Mouse (Mus musculus) neural tube, embryonic 11.5 days (tissue): ENCODE measurements around the gene Ddx42. TPM values are rescaled to one million over a fixed set of nuclear protein-coding genes. Genes with fewer than 3 reads are reported as not detected.
"Not testable (repeated sequence)": the region's sequence is repeated elsewhere in the genome, so short reads cannot be mapped to it uniquely, and the experiment has no call there.

Experiments used
- ATAC-seq: fragments of 200-750 bp; cut with Nextera tagmentation; 2 replicates; pipeline ENCODE4 v1.8.0; 2017; ENCODE audit warnings: moderate number of reproducible peaks, mild to moderate bottlenecking, moderate TSS enrichment, moderate library complexity; ENCODE audit not compliant: insufficient read depth, low FRiP score, low TSS enrichment
- DNase-seq: peaks from one replicate; pipeline ENCODE4 v3.0.0-alpha.2; 2015; ENCODE audit warnings: low spot score
- H3K27ac ChIP-seq: fragments of 300-500 bp; sonication (generic); 2 replicates; pipeline ENCODE4 v1.5.1; 2014; ENCODE audit warnings: low read depth, mild to moderate bottlenecking, low read length
- H3K27me3 ChIP-seq: fragments of 300-500 bp; sonication (generic); 2 replicates; pipeline ENCODE4 v1.6.1; 2014; ENCODE audit warnings: mild to moderate bottlenecking, low read length, mixed read lengths; ENCODE audit not compliant: control insufficient read depth, insufficient read depth
- H3K36me3 ChIP-seq: fragments of 300-500 bp; sonication (generic); 2 replicates; pipeline ENCODE4 v1.6.1; 2014; ENCODE audit warnings: mild to moderate bottlenecking, low read length, moderate library complexity, mixed read lengths; ENCODE audit not compliant: control insufficient read depth, insufficient read depth
- H3K4me1 ChIP-seq: fragments of 300-500 bp; sonication (generic); 2 replicates; pipeline ENCODE4 v1.6.1; 2014; ENCODE audit warnings: low read length, mixed read lengths; ENCODE audit not compliant: control insufficient read depth, insufficient read depth
- H3K4me2 ChIP-seq: fragments of 300-500 bp; sonication (generic); 2 replicates; pipeline ENCODE4 v1.6.1; 2014; ENCODE audit warnings: low read depth, mild to moderate bottlenecking, moderate library complexity
- H3K4me3 ChIP-seq: fragments of 300-500 bp; sonication (generic); 2 replicates; pipeline ENCODE4 v1.5.1; 2014; ENCODE audit warnings: low read depth, low read length
- H3K9ac ChIP-seq: fragments of 300-500 bp; sonication (generic); 2 replicates; pipeline ENCODE4 v1.6.1; 2014; ENCODE audit warnings: mild to moderate bottlenecking, low read length
- H3K9me3 ChIP-seq: fragments of 300-500 bp; sonication (generic); 2 replicates; pipeline ENCODE4 v1.6.1; 2016; ENCODE audit warnings: low read length; ENCODE audit not compliant: control insufficient read depth
- WGBS: fragments of 180-500 bp; shearing (Covaris S2); extraction: QIAGEN DNeasy Blood & Tissue Kit; methylation state at CpG from one replicate; pipeline ENCODE4 v1.1.7; 2014; 5-methylcytosine and 5-hydroxymethylcytosine counted together
- polyA plus RNA-seq: library from polyadenylated mRNA; unstranded; fragments of >200 nt; fragmentation: Nextera tagmentation; extraction: Ambion mirVana; gene quantifications from 2 replicates; pipeline ENCODE4 v1.2.1, GENCODE M21; 2014

Ddx42 gene
- polyA plus RNA-seq, 1 experiment from 2014 or later = 106 TPM

DNA sequence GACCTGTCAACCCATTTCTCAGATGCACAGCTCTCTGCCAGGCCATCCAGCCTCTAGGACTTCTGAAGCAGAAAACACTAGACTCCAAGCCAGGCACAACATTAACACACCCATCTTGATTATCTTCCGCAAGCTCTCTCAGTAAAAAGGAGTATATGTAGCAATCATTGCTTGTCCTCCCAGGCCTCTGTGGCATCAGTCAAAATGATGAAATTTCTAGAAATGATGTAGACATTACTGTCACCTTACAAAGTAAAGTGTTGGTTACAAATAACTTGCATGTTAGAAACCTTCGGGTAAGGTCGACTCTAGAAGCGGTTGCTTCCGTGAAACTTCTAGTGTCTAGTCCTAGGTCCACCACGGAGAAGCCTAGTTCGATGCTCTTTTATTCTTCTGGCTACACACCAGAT, 1.3 kb upstream of the Ddx42 start:
- Histone ChIP-seq H3K36me3 (peaks cover 5% of the 10 kb centered on the region; the same call in 1 of the 2 replicates), H3K9me3 (no peaks in the 10 kb centered on the region), H3K4me1 (peaks cover 14% of the 10 kb centered on the region), H3K9ac (peak overlapping the region; percentile 94), H3K27ac (no peak overlapping the region), H3K27me3 (no peaks in the 10 kb centered on the region), H3K4me2 (peak overlapping the region; percentile 72), H3K4me3 (peak overlapping the region; percentile 87)
- DNase-seq (no peak), ATAC-seq (no peak)
- 35% methylated on average over 7 of the region's 7 CpGs for WGBS

DNA sequence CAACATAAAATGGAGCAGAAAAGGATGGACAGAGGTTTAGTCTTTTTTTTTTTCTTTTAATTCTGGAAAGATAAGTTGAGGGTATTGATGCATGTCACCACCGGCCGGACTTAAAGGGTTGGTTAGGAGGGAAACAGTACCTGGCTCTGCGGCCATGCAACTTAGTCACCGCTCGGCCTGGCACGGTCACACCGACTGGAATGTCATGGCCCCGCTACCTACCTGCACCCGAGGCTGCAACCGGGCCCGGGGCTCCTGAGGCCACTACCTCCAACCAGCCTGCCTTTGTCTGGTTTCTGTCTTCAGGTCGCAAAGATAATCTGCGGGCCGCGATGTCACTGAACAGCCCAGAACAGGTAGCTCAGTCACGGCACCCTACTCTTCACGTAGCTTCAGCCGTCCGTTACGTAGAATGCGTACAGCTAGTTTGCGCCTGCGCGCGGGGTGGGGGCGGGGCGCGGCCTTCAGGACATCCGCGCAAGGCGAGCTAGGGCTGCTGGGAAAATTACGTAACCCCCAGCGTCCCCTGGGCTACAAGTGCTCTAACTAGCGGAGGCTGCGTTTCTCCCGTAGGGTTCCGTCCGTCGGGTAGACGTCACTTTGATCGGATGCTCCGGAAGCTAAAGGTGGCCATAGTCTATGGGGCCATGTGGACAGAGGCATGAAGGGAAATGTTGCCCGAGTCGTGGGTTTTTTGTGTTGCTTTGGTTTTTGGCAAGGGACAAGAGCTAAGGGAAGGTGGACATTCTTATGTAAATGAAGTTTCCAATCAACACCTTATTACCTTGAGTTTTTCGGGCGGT, 598 bp upstream of the Ddx42 start, which contains the start of gene Ccdc47:
Gene Ccdc47 (minus strand): TSS at position 418 of the 803 bp plus-strand sequence.
- no peaks in the 10 kb centered on the region for H3K27me3 ChIP-seq
- under 1% methylated on average over 46 of the region's 46 CpGs for WGBS
- peak within 1 kb of the TSS; percentile 87 for H3K4me3 ChIP-seq
- H3K36me3 ChIP-seq = peaks cover 2% of the 10 kb centered on the region; the same call in 1 of the 2 replicates
- H3K9me3 ChIP-seq = no peaks in the 10 kb centered on the region
- peak within 1 kb of the TSS; percentile 92 for H3K27ac ChIP-seq
- DNase-seq = peak; percentile 96
- H3K9ac ChIP-seq = peak within 1 kb of the TSS; percentile 94
- ATAC-seq = peak; percentile 95
- H3K4me1 ChIP-seq = peaks cover 14% of the 10 kb centered on the region
- H3K4me2 ChIP-seq = peak within 1 kb of the TSS; percentile 72

DNA sequence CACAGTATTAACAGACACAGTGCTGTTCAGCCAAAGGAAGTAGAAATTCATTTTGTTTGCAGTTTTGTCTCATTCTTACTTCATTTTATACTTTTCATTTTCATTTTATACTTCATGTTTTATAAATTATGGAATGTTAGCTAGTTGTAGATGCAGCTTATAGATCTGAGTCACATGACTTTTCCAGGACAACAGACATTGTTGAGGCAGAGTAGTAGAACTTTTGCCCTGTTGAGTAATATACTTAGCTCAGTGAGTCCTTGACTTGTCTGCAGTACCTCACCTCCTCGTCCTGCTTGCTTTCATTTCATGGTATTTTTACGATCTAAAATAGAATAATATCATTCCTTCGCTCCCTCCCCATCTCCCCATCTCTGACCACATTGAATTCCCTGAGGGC, 3.9 kb downstream of the Ddx42 start:
- Histone ChIP-seq H3K36me3 (0 out of 2 replicates have a peak, but pooled peaks cover 3% of the 10 kb centered on the region), H3K4me2 (no peak overlapping the region), H3K9ac (no peak overlapping the region), H3K27ac (no peak overlapping the region), H3K27me3 (no peaks in the 10 kb centered on the region), H3K9me3 (no peaks in the 10 kb centered on the region), H3K4me1 (peaks cover 10% of the 10 kb centered on the region), H3K4me3 (no peak overlapping the region)
- 95% methylated on average over 3 of the region's 3 CpGs for WGBS
- DNase-seq (no peak), ATAC-seq (no peak)

DNA sequence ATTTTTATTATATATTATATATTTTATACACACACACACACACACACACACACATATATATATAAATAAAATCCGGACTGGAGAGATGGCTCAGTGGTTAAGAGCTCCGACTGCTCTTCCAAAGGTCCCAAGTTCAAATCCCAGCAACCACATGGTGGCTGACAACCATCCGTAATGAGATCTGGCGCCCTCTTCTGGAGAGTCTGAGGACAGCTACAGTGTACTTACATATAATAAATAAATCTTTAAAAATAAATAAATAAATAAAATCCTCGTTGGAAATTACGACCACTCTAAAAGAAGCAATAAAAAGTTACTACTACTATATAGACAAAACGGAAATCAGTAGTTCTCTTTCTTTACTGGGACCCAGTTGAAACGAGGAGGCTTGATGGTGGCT, 17.3 kb downstream of the Ddx42 start:
- H3K9ac ChIP-seq, DNase-seq, H3K27ac ChIP-seq, H3K4me2 ChIP-seq, H3K9me3 ChIP-seq, H3K27me3 ChIP-seq, ATAC-seq, H3K4me1 ChIP-seq, H3K4me3 ChIP-seq: not testable (repeated sequence)
- peaks cover 16% of the 10 kb centered on the region for H3K36me3 ChIP-seq
- 80% methylated on average over 8 of the region's 8 CpGs for WGBS

DNA sequence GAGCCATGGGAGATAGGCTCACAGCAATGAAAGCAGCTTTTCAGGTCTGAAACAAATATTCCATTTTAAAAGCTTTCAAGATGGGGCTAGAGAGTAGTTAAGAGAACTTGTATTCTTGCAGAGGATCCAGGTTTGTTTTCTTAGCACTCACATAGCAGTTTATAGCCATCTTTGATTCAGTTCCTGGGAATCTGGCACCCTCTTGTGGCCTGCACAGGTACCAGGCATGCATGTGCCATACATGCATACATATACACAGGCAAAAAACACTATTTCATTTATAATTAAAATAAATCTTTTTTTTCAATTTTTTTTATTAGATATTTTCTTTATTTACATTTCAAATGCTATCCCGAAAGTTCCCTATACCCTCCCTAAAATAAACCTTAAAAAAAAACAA, 30.1 kb downstream of the Ddx42 start:
- 98% methylated on average over 1 of the region's 1 CpGs for WGBS
- ATAC-seq = no peak

DNA sequence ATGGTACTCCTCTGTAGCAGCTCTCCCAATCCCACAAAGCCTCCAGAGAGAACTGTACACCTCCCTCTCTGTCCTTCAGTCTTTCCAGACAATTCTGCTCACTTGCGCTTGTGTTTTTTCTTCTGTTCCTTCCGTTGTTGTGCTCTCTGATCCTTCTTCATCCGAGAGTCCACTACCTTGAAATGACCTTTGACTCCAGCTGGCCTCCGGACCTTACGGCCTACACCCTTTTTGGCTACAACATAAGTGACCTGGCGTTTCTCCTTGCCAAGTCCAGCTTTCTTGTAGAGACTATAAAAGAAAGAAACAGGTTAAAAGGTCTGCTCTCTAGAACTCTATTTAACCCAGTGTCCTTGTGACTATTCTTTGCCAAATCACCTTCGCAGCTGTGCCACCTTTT, 32.6 kb downstream of the Ddx42 start:
- H3K4me1 ChIP-seq = no peaks in the 10 kb centered on the region
- no peak for ATAC-seq
- no peak for DNase-seq
- WGBS = 91% methylated on average over 7 of the region's 7 CpGs
- no peak overlapping the region for H3K4me3 ChIP-seq
- H3K27me3 ChIP-seq = no peaks in the 10 kb centered on the region
- 0 out of 2 replicates have a peak, but pooled peaks cover 3% of the 10 kb centered on the region for H3K9me3 ChIP-seq
- H3K9ac ChIP-seq = no peak overlapping the region
- H3K36me3 ChIP-seq = peaks cover 33% of the 10 kb centered on the region
- H3K27ac ChIP-seq = no peak overlapping the region
- H3K4me2 ChIP-seq = no peak overlapping the region

More for the DNA sequence above, 30.1 kb downstream of the Ddx42 start:
- Histone ChIP-seq H3K4me3 (no peak overlapping the region), H3K36me3 (peaks cover 45% of the 10 kb centered on the region), H3K4me2 (no peak overlapping the region), H3K9me3 (0 out of 2 replicates have a peak, but pooled peaks cover 3% of the 10 kb centered on the region), H3K27me3 (no peaks in the 10 kb centered on the region), H3K9ac (no peak overlapping the region), H3K27ac (no peak overlapping the region), H3K4me1 (no peaks in the 10 kb centered on the region)
- no peak for DNase-seq

DNA sequence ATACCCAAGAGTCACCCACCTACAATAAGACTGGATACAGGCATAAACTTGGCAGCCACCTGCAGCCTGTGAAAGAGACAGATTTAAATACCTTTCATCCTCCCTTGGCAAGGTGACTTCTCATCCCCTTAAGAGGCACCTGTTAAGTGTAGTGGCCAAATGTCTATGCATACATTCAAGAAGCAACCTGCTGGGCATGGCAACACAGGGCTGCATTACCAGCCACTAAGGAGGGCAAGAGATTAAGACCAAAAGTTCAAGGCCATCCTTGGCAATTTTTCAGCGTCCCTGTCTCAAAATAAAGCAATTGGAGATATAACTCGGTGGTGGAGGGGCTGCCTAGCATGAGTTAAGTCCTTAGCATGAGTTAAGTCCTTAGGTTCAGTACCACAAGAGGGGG, 38.0 kb downstream of the Ddx42 start:
- H3K36me3 ChIP-seq = peaks cover 7% of the 10 kb centered on the region
- WGBS = 28% methylated on average over 2 of the region's 2 CpGs
- no peaks in the 10 kb centered on the region for H3K9me3 ChIP-seq
- H3K4me3 ChIP-seq = peak overlapping the region; percentile 78
- H3K9ac ChIP-seq = no peak overlapping the region
- H3K4me2 ChIP-seq = peak overlapping the region; percentile 96
- DNase-seq (no peak), ATAC-seq (no peak)
- H3K27ac ChIP-seq = no peak overlapping the region
- peaks cover 9% of the 10 kb centered on the region for H3K4me1 ChIP-seq
- H3K27me3 ChIP-seq = no peaks in the 10 kb centered on the region

DNA sequence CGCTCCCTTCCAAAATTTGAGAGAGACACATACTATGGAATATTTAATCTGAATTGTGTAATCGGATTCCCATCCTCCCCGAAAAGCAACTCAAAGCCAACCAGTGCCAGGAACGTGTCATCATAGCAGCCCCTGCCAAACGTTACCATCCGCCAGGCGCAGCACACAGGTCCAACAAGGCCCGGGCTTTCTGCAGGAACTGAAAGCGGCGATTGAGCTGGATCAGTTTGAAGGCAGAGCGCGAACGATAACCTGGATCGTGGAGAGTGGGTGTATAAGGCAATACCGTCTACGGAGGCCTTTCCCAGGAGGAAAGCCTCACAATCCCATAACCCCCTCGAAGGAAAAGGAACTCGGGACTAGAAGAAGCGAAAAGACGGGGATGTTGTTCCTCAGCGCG, 38.4 kb downstream of the Ddx42 start:
- Histone ChIP-seq H3K36me3 (peaks cover 7% of the 10 kb centered on the region), H3K9me3 (no peaks in the 10 kb centered on the region), H3K9ac (peak overlapping the region; percentile 63), H3K27me3 (no peaks in the 10 kb centered on the region), H3K4me3 (peak overlapping the region; percentile 78), H3K4me2 (peak overlapping the region; percentile 96), H3K4me1 (peaks cover 9% of the 10 kb centered on the region), H3K27ac (no peak overlapping the region)
- 5% methylated on average over 22 of the region's 22 CpGs for WGBS
- 0 out of 2 replicates have a peak, but pooled peaks have one; percentile 24 for ATAC-seq
- no peak for DNase-seq
